Mouse (Mus musculus) small intestine, adult 2 months (tissue): ENCODE measurements at regions not wholly inside any gene's neighbourhood (a gene's known extent, or its start where the extent isn't known, plus 50 kb on each side); places are given as distances from the start of the nearest gene placed in this dataset.

Experiments used
- CTCF ChIP-seq: fragments of 200-500 bp; IDR thresholded peaks from 2 replicates; pipeline ENCODE4 v1.5.1; 2012; ENCODE audit warnings: low read depth, mild to moderate bottlenecking, control low read depth, inconsistent platforms, low read length, moderate library complexity, mixed read lengths; ENCODE audit not compliant: insufficient replicate concordance, insufficient read length; ENCODE audit errors: extremely low read depth
- POLR2A ChIP-seq: fragments of 200-500 bp; IDR thresholded peaks from 2 replicates; pipeline ENCODE4 v1.6.1; 2012; ENCODE audit warnings: low read depth, mild to moderate bottlenecking, control low read depth, inconsistent platforms, low read length, moderate library complexity

GRCm38 (mm10) chr2:166434554-166434953, 279.1 kb downstream of the Prex1 start:
- no peak for TF ChIP-seq CTCF
- no peak for TF ChIP-seq POLR2A
